Mouse (Mus musculus) kidney, postnatal 25 days (tissue): ENCODE measurements at regions not wholly inside any gene's neighbourhood (a gene's known extent, or its start where the extent isn't known, plus 50 kb on each side); places are given as distances from the start of the nearest gene placed in this dataset.

Experiments
- DNase-seq, 2 experiments: peaks; one replicate each; pipeline ENCODE4 v3.0.0; 2021; ENCODE audit warnings: mixed read lengths in 2 of 2

DNA sequence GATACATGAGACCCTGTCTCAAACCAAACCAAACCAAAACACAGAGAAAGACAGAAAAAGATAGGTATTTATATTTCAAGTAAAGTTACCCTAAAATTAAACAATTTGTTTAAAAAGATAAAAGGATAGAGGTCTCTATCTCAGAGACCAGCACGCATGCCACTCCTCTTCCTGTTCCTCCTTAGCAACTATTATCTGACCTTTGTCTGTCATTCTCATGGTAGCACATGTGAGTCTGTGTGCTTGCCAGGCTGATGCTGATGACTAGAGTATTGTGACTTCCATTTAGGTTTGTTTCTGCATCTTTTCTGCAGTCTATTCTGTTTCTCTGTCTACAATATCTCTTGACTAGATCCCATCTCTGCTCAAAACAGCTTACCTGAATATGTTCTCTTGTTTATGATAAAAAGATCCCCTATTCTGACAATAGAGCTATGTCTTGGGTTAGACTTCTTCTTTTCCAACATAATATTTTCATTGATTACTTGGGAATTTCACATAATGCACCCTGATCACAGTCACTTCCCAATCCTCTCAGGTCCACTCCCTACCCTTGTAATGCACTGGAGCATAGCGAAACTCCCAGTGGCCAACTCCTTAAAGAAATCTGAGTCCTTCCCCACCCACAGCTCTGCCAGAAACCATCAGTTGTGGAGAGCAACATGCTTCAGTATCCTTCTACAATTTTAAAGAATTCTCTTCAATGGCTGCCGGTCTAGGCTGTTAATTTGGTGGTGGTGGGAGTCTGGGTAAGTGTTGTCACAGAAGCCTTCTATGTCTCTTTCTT, 115.7 kb upstream of the Nrp1 start:
- no peak for DNase-seq

- no peak for DNase-seq
These were observed 106.7 kb upstream of the Nrp1 start for GRCm38 (mm10) chr8:128251723-128252122.

DNA sequence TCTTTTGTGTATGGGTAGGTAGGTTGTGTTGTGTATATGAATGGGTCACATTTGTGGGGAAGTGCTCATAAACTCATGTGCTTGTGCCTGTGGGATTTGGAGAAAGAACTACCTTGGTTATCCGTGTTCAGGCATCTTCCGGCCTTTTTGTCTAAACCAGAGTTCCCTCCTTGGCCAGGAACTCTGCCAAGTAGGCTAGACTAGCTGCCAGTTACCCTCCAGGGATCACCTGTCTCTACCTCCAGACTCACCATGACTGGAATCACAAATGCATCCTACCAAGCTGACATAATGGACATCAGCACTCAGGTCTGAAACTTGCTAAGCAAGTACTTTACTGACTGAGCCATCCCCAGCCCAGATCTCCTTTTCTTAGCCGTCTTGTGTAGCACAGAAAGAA, 97.6 kb upstream of the Nrp1 start:
- DNase-seq = no peak

- DNase-seq = no peak
These were observed 97.0 kb upstream of the Nrp1 start for GRCm38 (mm10) chr8:128261367-128261766.

- no peak for DNase-seq
These were observed 95.0 kb upstream of the Nrp1 start for GRCm38 (mm10) chr8:128263251-128263947.

GRCm38 (mm10) chr8:128267261-128267660, 91.1 kb upstream of the Nrp1 start:
- DNase-seq = peak; percentile 44 to 68

- peak in 1 of 2 experiments; percentile 4 for DNase-seq
These were observed 90.4 kb upstream of the Nrp1 start for GRCm38 (mm10) chr8:128268010-128268409.

GRCm38 (mm10) chr8:128269546-128269945, 88.9 kb upstream of the Nrp1 start:
- no peak for DNase-seq

DNA sequence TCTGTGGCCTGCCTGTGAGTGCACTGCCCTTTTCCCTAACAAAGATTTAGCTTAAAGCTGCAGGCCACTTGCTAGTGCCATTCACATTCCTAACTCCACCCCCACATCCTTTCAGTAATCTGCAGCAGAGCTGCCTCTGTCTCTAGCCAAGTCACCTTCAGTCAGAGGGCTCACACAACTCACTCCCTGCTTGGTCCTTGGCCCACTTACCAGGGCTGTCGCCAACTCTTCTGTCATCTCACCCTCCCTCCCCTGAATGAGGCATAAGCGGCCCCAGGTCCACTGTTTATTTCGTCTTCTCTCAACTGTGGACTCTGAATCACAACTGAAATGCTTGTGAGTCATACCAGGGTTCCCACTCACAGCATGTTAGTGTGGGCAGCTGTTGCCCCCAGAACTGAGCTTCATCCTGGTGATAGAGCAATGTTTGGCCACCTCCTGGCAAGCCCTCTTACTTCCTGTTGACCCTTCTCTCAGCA, 85.5 kb upstream of the Nrp1 start:
- peak; percentile 16 to 38 for DNase-seq

DNA sequence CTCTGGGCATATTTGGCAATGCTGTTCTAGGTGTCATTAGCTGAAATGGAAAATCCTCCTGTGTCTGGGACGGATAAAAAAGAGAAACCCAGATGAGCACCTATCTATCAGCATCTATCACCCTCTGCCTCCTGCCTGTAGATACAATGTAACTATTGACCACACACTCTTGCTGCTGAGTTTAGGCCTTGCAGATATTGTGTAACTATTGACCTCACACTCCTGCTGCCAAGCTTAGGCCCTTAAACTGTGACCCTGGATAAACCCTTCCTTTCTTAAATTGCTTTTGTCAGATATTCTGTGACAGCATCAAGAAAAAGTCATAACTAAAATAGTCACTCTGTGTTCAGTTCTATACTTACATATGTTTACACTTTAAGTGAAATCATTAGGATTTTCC, 81.9 kb upstream of the Nrp1 start:
- no peak for DNase-seq

DNA sequence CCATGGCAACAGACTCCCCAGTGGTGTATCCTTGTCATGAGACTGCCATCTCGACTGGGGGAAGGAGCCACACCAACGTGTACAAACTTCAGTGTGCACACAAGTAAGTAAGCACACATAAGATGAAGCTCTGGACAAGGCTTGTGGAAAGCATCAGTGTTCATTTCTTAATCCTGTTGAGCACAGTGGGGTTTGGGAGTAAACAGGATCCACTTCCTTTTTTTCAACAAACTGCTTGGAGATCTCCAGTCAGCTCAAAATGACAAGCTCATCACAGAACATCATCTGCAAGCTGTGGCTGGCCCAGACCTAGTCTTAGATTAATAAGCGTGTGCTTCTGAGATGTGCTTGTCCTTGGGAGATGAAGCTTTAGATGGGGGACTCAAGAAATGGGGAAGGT, 75.6 kb upstream of the Nrp1 start:
- DNase-seq = no peak

DNA sequence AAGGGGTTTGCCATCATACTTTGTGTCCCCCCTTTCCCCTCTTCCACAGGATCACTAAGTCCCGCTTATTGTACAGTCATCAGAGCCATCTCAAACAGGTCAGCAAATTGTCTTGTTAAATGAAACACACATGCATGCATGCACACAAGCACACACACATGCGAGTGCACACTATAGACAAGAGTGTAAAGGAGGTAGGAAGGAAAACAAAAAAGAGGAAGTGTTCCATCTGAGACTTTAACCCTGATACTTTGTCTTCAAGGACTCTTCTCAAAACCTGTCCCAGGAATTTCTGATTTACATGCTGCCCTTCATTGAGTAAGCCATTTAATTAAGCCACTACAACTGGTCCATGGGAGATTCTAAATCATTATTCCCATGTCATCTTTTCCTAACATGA, 75.0 kb upstream of the Nrp1 start:
- no peak for DNase-seq

GRCm38 (mm10) chr8:128284816-128285215, 73.6 kb upstream of the Nrp1 start:
- DNase-seq = no peak

DNA sequence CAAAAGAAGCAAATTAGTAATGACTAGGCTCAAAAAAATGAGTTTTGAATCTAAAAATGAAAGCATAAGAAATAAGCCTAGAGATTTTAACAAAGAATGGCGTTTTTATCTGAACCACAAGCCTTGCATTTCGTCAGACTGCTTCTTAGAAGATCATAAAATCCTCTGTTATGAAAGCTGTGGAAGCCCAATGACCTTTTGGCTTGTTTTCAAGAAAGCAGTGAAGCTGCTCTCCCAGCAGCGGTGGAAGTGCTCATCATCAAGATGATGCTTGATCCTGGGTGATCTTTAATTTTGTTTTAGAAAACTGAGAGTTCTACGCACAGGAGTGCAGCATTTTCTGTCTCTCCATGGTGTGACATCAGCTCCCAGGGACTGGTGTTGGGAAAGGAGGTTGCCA, 68.3 kb upstream of the Nrp1 start:
- DNase-seq = peak in 1 of 2 experiments; percentile 14

DNA sequence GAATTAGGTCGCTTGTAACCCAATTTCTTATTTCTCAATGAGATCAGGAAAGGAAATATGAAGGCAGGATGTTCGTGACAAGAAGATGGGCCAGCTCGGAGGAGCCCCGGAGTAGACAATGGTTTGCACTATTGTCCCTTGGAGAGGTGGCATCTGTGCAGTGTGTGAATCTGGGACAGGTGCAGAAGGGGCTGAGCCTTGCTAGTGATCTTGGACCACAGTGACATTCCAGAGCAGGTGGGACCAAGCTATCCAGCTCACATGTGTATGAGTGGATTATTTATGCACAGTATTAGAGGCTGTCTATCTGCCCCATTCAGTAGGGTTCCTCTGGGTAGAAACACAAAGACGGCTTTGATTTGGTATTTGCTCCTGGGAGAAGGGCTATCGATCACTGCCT, 66.0 kb upstream of the Nrp1 start:
- no peak for DNase-seq

GRCm38 (mm10) chr8:128296728-128297380, 61.5 kb upstream of the Nrp1 start:
- no peak for DNase-seq

DNA sequence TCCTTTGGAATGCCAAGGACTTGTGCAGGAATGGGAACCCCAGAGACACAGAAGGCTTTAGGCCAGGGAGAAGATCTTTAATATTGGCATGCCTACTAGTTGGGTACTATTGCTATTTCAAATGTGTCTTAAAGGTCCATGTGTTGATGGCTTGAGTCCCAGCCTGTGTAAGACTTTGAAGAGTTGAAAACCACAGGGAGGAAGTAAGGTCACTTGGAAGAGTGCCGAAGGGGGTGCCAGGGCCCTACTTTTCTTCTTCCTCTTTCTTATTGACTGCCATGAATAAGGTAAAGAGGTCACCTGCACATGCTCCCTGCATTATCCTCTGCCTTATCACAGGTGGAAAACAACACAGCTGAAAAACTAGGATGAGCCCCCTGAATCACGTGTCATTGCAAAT, 56.1 kb upstream of the Nrp1 start:
- no peak for DNase-seq
